Mouse (Mus musculus) thymus, adult 2 months (tissue): ENCODE results near the gene Gabrg3.

ENCODE experiments used
- CTCF ChIP-seq: fragments of 200-500 bp; IDR thresholded peaks from 2 replicates; pipeline ENCODE4 v1.5.1; 2012; ENCODE audit warnings: mild to moderate bottlenecking, control low read depth, low read length, moderate library complexity, borderline replicate concordance; ENCODE audit not compliant: control insufficient read depth, poor library complexity, insufficient read depth; ENCODE audit errors: extremely low read depth
- POLR2A ChIP-seq: fragments of 200-500 bp; IDR thresholded peaks from 2 replicates; pipeline ENCODE4 v1.6.1; 2012; ENCODE audit warnings: mild to moderate bottlenecking, low read length, control low read depth, moderate library complexity; ENCODE audit not compliant: control insufficient read depth, poor library complexity, insufficient read depth; ENCODE audit errors: extremely low read depth

DNA sequence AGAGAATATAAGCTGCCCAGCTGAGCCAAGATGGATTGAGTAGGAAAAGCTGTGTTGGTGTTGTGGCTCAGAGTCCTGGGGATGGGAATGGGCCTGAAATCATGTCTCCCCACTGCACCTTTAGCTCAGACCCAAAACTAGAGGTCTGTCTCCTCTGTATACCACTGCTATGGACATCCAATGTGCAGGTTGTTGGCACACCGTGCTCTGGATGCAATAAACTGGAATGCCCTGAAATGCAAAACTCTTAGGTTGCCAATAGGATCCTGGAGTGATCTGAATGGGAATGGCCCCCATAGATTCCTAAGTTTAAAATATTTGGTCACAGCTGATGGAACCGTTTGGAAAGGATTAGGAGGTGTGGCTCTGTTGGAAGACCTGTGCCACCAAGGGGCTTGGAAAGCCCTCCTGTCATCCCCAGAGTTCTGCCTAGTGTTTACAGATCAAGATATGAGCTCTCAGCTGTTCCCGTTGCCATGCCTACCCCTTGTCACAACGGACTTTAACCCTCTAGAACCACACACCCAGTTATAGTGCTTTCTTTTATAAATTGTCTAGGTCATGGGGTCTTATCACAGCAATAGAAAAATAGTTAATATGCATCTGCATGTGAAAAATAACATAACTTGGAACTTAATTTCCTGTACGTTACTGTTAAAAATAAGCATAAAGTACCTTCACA, 128.0 kb downstream of the Gabrg3 start:
- TF ChIP-seq POLR2A (no peak), CTCF (no peak)
